Mouse (Mus musculus) limb, embryonic 10.5 days (tissue): ENCODE measurements around the gene Cds2. TPM values are rescaled to one million over a fixed set of nuclear protein-coding genes. Genes with fewer than 3 reads are reported as not detected.
A peak's percentile ranks its signal among the peaks of the same experiment; 100 is the strongest.
"Not testable (repeated sequence)": the region's sequence is repeated elsewhere in the genome, so short reads cannot be mapped to it uniquely, and the experiment has no call there.

ENCODE experiments used
- DNase-seq: peaks from one replicate; pipeline ENCODE4 v3.0.0-alpha.2; 2017; ENCODE audit warnings: low spot score
- H3K27ac ChIP-seq: fragments of 300-500 bp; sonication (generic); 2 replicates; pipeline ENCODE4 v1.5.1; 2016; ENCODE audit warnings: mild to moderate bottlenecking
- H3K27me3 ChIP-seq: fragments of 300-500 bp; sonication (generic); 2 replicates; pipeline ENCODE4 v1.6.1; 2016; ENCODE audit warnings: low read depth, mild to moderate bottlenecking; ENCODE audit not compliant: poor library complexity, severe bottlenecking
- H3K36me3 ChIP-seq: fragments of 300-500 bp; sonication (generic); 2 replicates; pipeline ENCODE4 v1.6.1; 2016; ENCODE audit warnings: mild to moderate bottlenecking, moderate library complexity
- H3K4me1 ChIP-seq: fragments of 300-500 bp; sonication (generic); 2 replicates; pipeline ENCODE4 v1.6.1; 2016
- H3K4me3 ChIP-seq: fragments of 300-500 bp; sonication (generic); 2 replicates; pipeline ENCODE4 v1.5.1; 2016; ENCODE audit warnings: mild to moderate bottlenecking, moderate library complexity
- H3K9me3 ChIP-seq: fragments of 300-500 bp; sonication (generic); replicated peaks from 2 replicates; pipeline ENCODE4 v1.6.1; 2016; ENCODE audit warnings: mild to moderate bottlenecking
- WGBS: fragments of 180-500 bp; shearing (Covaris S2); methylation state at CpG from one replicate; pipeline ENCODE4 v1.1.7; 2016; 5-methylcytosine and 5-hydroxymethylcytosine counted together
- polyA plus RNA-seq: library from polyadenylated mRNA; unstranded; fragments of >200 nt; fragmentation: Nextera tagmentation; extraction: Ambion mirVana; gene quantifications from 2 replicates; pipeline ENCODE4 v1.2.1, GENCODE M21; 2016

Cds2 gene
- polyA plus RNA-seq, 1 experiment from 2014 or later: 26.7 TPM

- Histone ChIP-seq H3K4me3 (no peak overlapping the region), H3K27me3 (no peaks in the 10 kb centered on the region), H3K4me1 (no peaks in the 10 kb centered on the region), H3K36me3 (peaks cover 55% of the 10 kb centered on the region), H3K27ac (no peak overlapping the region), H3K9me3 (no peaks in the 10 kb centered on the region)
- DNase-seq: no peak
- 97% methylated on average over 6 of the region's 6 CpGs for WGBS
Observed at GRCm38 (mm10) chr2:132309398-132309930, 46.5 kb downstream of the Cds2 start.

GRCm38 (mm10) chr2:132312616-132313015 lies 49.7 kb downstream of the Cds2 start:
- Histone ChIP-seq H3K4me1 (no peaks in the 10 kb centered on the region), H3K9me3 (no peaks in the 10 kb centered on the region), H3K4me3 (no peak overlapping the region), H3K27me3 (no peaks in the 10 kb centered on the region), H3K27ac (no peak overlapping the region), H3K36me3 (peaks cover 25% of the 10 kb centered on the region)
- no peak for DNase-seq
- 85% methylated on average over 5 of the region's 5 CpGs for WGBS

DNA sequence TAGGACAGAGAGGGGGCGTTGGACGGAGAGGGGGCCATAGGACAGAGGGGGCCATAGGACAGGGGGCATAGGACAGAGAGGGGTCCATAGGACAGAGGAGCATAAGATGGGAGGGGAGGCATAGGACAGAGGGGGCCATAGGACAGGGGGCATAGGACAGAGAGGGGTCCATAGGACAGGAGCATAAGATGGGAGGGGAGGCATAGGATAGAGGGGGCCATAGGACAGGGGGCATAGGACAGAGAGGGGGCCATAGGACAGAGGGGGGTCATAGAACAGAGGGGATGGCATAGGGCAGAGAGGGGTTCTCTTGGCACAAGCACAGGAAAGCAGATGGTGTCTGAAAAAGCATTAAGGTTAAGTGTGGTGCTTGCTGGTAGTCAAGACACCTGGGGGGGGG lies 50.6 kb downstream of the Cds2 start:
- Histone ChIP-seq H3K27me3 (no peaks in the 10 kb centered on the region), H3K9me3 (no peaks in the 10 kb centered on the region), H3K4me1 (no peaks in the 10 kb centered on the region), H3K4me3 (no peak overlapping the region), H3K36me3 (peaks cover 17% of the 10 kb centered on the region), H3K27ac (no peak overlapping the region)
- no peak for DNase-seq
- 96% methylated on average over 2 of the region's 2 CpGs for WGBS

DNA sequence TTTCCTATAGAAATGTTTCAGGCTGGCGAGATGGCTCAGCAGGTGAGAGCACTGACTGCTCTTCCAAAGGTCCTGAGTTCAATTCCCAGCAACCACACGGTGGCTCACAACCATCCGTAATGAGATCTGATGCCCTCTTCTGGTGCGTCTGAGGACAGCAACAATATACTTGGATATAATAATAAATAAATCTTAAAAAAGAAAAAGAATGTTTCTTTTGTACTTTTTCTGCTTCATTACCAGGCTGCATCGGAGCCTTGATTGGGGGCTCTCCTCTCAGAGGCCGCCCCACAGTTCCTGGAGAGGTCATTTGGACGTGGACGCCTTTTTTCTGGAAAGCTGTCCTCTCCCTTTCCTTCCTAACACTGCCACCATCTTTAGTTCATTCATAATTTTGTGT lies 51.1 kb downstream of the Cds2 start:
- not testable (repeated sequence) for DNase-seq, H3K4me1 ChIP-seq, H3K9me3 ChIP-seq, H3K27me3 ChIP-seq, H3K27ac ChIP-seq, H3K4me3 ChIP-seq
- 90% methylated on average over 8 of the region's 8 CpGs for WGBS
- peaks cover 12% of the 10 kb centered on the region for H3K36me3 ChIP-seq

GRCm38 (mm10) chr2:132316041-132316808 lies 53.3 kb downstream of the Cds2 start:
- no peak overlapping the region for H3K27ac ChIP-seq
- H3K4me1 ChIP-seq: no peaks in the 10 kb centered on the region
- WGBS: 41% methylated on average over 8 of the region's 8 CpGs
- H3K27me3 ChIP-seq: no peaks in the 10 kb centered on the region
- H3K36me3 ChIP-seq: no peaks in the 10 kb centered on the region
- peak; percentile 70 for DNase-seq
- no peak overlapping the region for H3K4me3 ChIP-seq
- H3K9me3 ChIP-seq: no peaks in the 10 kb centered on the region

DNA sequence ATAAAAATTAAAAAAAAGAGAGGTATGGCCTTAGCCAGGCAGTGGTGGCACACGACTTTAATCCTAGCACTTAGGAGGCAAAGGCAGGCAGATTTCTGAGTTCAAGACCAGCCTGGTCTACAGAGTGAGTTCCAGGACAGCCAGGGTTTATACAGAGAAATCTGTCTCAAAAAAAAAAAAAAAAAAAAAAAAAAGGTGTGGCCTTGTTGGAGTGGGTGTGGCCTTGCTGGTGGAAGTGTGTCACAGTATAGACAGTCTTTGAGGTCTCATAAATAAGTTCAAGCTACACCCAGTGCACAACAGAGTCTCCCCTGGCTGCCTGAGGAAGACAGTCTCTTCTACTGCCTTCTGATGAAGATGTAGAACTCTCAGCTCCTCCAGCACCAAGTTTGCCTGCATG lies 54.2 kb downstream of the Cds2 start:
- 92% methylated on average over 1 of the region's 1 CpGs for WGBS
- Histone ChIP-seq H3K36me3 (no peaks in the 10 kb centered on the region), H3K27ac (no peak overlapping the region), H3K4me3 (no peak overlapping the region), H3K27me3 (no peaks in the 10 kb centered on the region), H3K4me1 (no peaks in the 10 kb centered on the region), H3K9me3 (no peaks in the 10 kb centered on the region)
- no peak for DNase-seq

DNA sequence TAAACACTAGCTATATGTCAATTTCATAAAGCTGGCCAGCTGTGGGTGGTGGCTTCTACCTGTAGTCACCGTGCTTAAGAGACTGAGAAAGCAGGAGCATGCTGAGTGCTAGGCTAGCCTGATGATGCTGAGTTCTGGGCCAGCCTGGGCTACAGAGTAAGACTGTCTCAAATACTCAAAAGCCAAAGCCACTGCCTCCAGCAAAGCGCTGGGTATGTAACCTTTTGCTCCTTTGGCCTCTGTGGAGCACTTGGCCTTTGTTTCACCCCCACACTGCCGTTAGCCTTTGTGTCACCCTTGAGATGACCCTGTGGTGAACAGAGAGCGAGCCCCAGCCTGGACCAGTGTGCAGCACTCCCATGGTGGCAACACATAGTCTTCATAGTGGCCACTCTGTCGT lies 57.6 kb downstream of the Cds2 start:
- DNase-seq: no peak
- Histone ChIP-seq H3K4me3 (no peak overlapping the region), H3K4me1 (no peaks in the 10 kb centered on the region), H3K27ac (no peak overlapping the region), H3K27me3 (no peaks in the 10 kb centered on the region), H3K9me3 (no peaks in the 10 kb centered on the region), H3K36me3 (no peaks in the 10 kb centered on the region)
- WGBS: 82% methylated on average over 5 of the region's 5 CpGs

GRCm38 (mm10) chr2:132323541-132323940 lies 60.6 kb downstream of the Cds2 start:
- no peak overlapping the region for H3K27ac ChIP-seq
- no peaks in the 10 kb centered on the region for H3K36me3 ChIP-seq
- no peaks in the 10 kb centered on the region for H3K9me3 ChIP-seq
- H3K4me3 ChIP-seq: no peak overlapping the region
- no peak for DNase-seq
- H3K27me3 ChIP-seq: no peaks in the 10 kb centered on the region
- 70% methylated on average over 4 of the region's 4 CpGs for WGBS
- no peaks in the 10 kb centered on the region for H3K4me1 ChIP-seq

GRCm38 (mm10) chr2:132337202-132337601 lies 74.3 kb downstream of the Cds2 start:
- DNase-seq: no peak
- Histone ChIP-seq H3K27ac (no peak overlapping the region), H3K4me1 (no peaks in the 10 kb centered on the region), H3K36me3 (no peaks in the 10 kb centered on the region), H3K27me3 (no peaks in the 10 kb centered on the region), H3K9me3 (no peaks in the 10 kb centered on the region), H3K4me3 (no peak overlapping the region)
- WGBS: 78% methylated on average over 2 of the region's 2 CpGs

GRCm38 (mm10) chr2:132340350-132340749 lies 77.4 kb downstream of the Cds2 start:
- no peak overlapping the region for H3K27ac ChIP-seq
- no peaks in the 10 kb centered on the region for H3K36me3 ChIP-seq
- DNase-seq: no peak
- no peaks in the 10 kb centered on the region for H3K4me1 ChIP-seq
- H3K9me3 ChIP-seq: no peaks in the 10 kb centered on the region
- no peaks in the 10 kb centered on the region for H3K27me3 ChIP-seq
- no peak overlapping the region for H3K4me3 ChIP-seq
- 86% methylated on average over 2 of the region's 2 CpGs for WGBS

DNA sequence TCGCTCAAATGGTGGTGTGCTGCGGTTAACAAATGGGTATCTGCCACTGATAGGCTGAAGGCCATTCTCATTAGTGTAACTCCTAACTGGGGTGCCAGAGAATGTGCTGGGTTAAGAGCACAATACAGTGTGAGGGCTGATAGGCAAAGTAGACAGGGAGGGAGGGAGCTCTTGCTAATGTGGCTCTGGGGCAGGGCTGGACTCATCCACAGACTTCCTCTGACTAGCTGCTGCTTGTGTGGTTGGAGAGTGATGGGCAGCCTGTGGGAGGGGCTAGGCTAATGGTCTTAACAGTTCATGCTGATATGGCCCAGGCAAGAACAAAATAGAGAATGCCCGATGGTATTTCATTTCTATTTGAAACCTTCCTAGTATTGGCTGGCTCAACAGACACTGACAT lies 78.3 kb downstream of the Cds2 start:
- Histone ChIP-seq H3K9me3 (no peaks in the 10 kb centered on the region), H3K27ac (no peak overlapping the region), H3K36me3 (no peaks in the 10 kb centered on the region), H3K4me1 (no peaks in the 10 kb centered on the region), H3K4me3 (no peak overlapping the region), H3K27me3 (no peaks in the 10 kb centered on the region)
- 97% methylated on average over 3 of the region's 3 CpGs for WGBS
- DNase-seq: no peak

- no peak for DNase-seq
- H3K4me1 ChIP-seq: no peaks in the 10 kb centered on the region
- no peak overlapping the region for H3K27ac ChIP-seq
- H3K36me3 ChIP-seq: no peaks in the 10 kb centered on the region
- no peak overlapping the region for H3K4me3 ChIP-seq
- WGBS: 91% methylated on average over 11 of the region's 11 CpGs
- H3K27me3 ChIP-seq: no peaks in the 10 kb centered on the region
- H3K9me3 ChIP-seq: no peaks in the 10 kb centered on the region
Observed at GRCm38 (mm10) chr2:132343846-132344245, 80.9 kb downstream of the Cds2 start.
